In the genomic region with DNA sequence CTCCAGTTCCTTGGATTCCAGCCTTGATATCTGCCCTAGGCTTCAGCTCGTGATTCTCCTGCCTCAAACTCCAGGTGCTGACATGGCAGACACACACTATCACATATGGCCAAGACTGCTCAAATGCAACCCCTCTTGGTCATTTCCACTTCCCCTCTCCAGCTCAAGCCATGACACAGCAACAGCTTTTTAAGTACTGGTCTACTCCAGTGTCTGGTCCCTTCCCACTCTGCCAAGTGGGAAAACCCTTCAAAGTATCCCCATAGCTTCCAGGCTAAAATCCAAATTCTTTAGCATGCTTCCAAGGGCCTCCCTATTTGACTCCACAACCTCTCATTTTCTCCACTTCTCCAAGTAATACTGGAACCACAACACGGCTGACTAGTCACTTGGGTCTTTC, we compare ENCODE assay signal across 8 mouse cellular contexts. TPM values are rescaled to one million over a fixed set of nuclear protein-coding genes. Genes with fewer than 3 reads are reported as not detected.
DNase-seq lines count a peak whose midpoint lies in the region; ATAC-seq and TF ChIP-seq lines count a peak whose summit lies in the region.
"Had no signal": no experiment of that assay in that cellular context is flagged by ENCODE, and none has a peak within 500 bp of the region (broad histone marks: within the 10 kb centered on the region; RNA-seq: fewer than 3 reads in every experiment).

No protein-coding gene starts in this region.

- no peak for TF ChIP-seq POLR2A in spleen, adult 2 months (IDR thresholded peaks at IDR 0.05; ENCODE audit: low read depth, low read length)

- H3K9me3 ChIP-seq in forebrain, embryonic 15.5 days: no peaks in the 10 kb centered on the region
- no peaks in the 10 kb centered on the region for H3K9me3 ChIP-seq in liver, embryonic 13.5 days (replicated peaks)
- H3K9me3 ChIP-seq in stomach, postnatal 0 days (ENCODE audit: control insufficient read depth, low read length): no peaks in the 10 kb centered on the region

- no peak for ATAC-seq in forebrain, embryonic 15.5 days (replicated peaks)
- ATAC-seq in liver, embryonic 13.5 days (ENCODE audit: low read depth): no peak
- ATAC-seq in stomach, postnatal 0 days (ENCODE audit: low FRiP score, low TSS enrichment): no peak

- H3K36me3 ChIP-seq in spleen, adult 2 months (ENCODE audit: control insufficient read depth, insufficient read depth, low read length): peaks cover 2% of the 10 kb centered on the region; the same call in 1 of the 2 replicates
- H3K36me3 ChIP-seq in forebrain, embryonic 15.5 days: no peaks in the 10 kb centered on the region
- no peaks in the 10 kb centered on the region for H3K36me3 ChIP-seq in liver, embryonic 13.5 days
- H3K36me3 ChIP-seq in stomach, postnatal 0 days (ENCODE audit: control insufficient read depth, insufficient read depth, low read length): no peaks in the 10 kb centered on the region

- 10% methylated on average over 2 of the region's 2 CpGs for WGBS in spleen, adult 2 months
- 67% methylated on average over 2 of the region's 2 CpGs for WGBS in forebrain, embryonic 15.5 days
- 18% methylated on average over 2 of the region's 2 CpGs for WGBS in liver, embryonic 13.5 days (ENCODE audit: insufficient replicate concordance)
- 25% methylated on average over 2 of the region's 2 CpGs for WGBS in stomach, postnatal 0 days

- TF ChIP-seq CTCF in spleen, adult 2 months (IDR thresholded peaks at IDR 0.05; ENCODE audit: extremely low read depth, insufficient read depth, insufficient read length, insufficient replicate concordance): no peak
- no peak for TF ChIP-seq CTCF in stomach, postnatal 0 days (IDR thresholded peaks at IDR 0.05; ENCODE audit: low read depth)

- no peaks in the 10 kb centered on the region for H3K27me3 ChIP-seq in spleen, adult 2 months (ENCODE audit: control insufficient read depth, insufficient read depth, low read length)
- no peaks in the 10 kb centered on the region for H3K27me3 ChIP-seq in forebrain, embryonic 15.5 days
- no peaks in the 10 kb centered on the region for H3K27me3 ChIP-seq in liver, embryonic 13.5 days
- H3K27me3 ChIP-seq in stomach, postnatal 0 days (ENCODE audit: control insufficient read depth, insufficient read depth, low read length): no peaks in the 10 kb centered on the region

- 0 out of 2 replicates have a peak overlapping the region, but pooled peaks have one; percentile 1 for H3K9ac ChIP-seq in forebrain, embryonic 15.5 days (replicated peaks)
- H3K9ac ChIP-seq in liver, embryonic 13.5 days: peak overlapping the region; percentile 91
- H3K9ac ChIP-seq in stomach, postnatal 0 days (ENCODE audit: low read length): peak overlapping the region; percentile 27; the same call in 1 of the 2 replicates

- no peak for DNase-seq in spleen, adult 2 months (ENCODE audit: low read depth in 1 of 2, low spot score in 2 of 2)
- no peak for DNase-seq in spleen, adult 18-20 months
- DNase-seq in liver, embryonic 13.5 days: no peak
- DNase-seq in stomach, postnatal 0 days (ENCODE audit: low spot score): no peak
- no peak for DNase-seq in thymus, adult 18-20 months
- DNase-seq in cerebellum, postnatal 25 days: no peak
- DNase-seq: layer of hippocampus, postnatal 36 days had no signal

- TF ChIP-seq EP300 in stomach, postnatal 0 days (optimal IDR thresholded peaks at IDR 0.05): no peak

- H3K4me2 ChIP-seq in forebrain, embryonic 15.5 days (replicated peaks): peak overlapping the region; percentile 58
- H3K4me2 ChIP-seq in liver, embryonic 13.5 days: peak overlapping the region; percentile 88
- peak overlapping the region; percentile 71 for H3K4me2 ChIP-seq in stomach, postnatal 0 days (replicated peaks; ENCODE audit: low read depth)

- H3K27ac ChIP-seq in spleen, adult 2 months (ENCODE audit: insufficient read depth, low read length): peak overlapping the region; percentile 99
- H3K27ac ChIP-seq in forebrain, embryonic 15.5 days (replicated peaks): 0 out of 2 replicates have a peak overlapping the region, but pooled peaks have one; percentile 0
- peak overlapping the region; percentile 99 for H3K27ac ChIP-seq in liver, embryonic 13.5 days
- H3K27ac ChIP-seq in stomach, postnatal 0 days (replicated peaks): peak overlapping the region; percentile 100

- peak overlapping the region; percentile 83 for H3K4me3 ChIP-seq in spleen, adult 2 months (ENCODE audit: extremely low read depth, insufficient read depth, insufficient read length)
- peak overlapping the region; percentile 68; the same call in 1 of the 2 replicates for H3K4me3 ChIP-seq in forebrain, embryonic 15.5 days
- H3K4me3 ChIP-seq in liver, embryonic 13.5 days (replicated peaks): peak overlapping the region; percentile 87
- H3K4me3 ChIP-seq in stomach, postnatal 0 days (ENCODE audit: low read depth, low read length): peak overlapping the region; percentile 73

- H3K4me1 ChIP-seq in spleen, adult 2 months (ENCODE audit: control insufficient read depth, insufficient read depth, insufficient read length): peaks cover 19% of the 10 kb centered on the region
- H3K4me1 ChIP-seq in forebrain, embryonic 15.5 days: peaks cover 41% of the 10 kb centered on the region
- peaks cover 51% of the 10 kb centered on the region for H3K4me1 ChIP-seq in liver, embryonic 13.5 days (replicated peaks)
- H3K4me1 ChIP-seq in stomach, postnatal 0 days (replicated peaks; ENCODE audit: control insufficient read depth, insufficient read depth): peaks cover 13% of the 10 kb centered on the region

RNA-seq across cellular contexts. Expression of a gene that starts 1.8 kb away (rescaled TPM):
- polyA plus RNA-seq in spleen, adult 2 months (2012; rRNA removed): 108 and 116 TPM in 2 replicates
- 62.4 and 62.9 TPM in 2 replicates for polyA plus RNA-seq in forebrain, embryonic 15.5 days (2015; fragmentation: Nextera tagmentation; extraction: Ambion mirVana)
- polyA plus RNA-seq in liver, embryonic 13.5 days (2015; fragmentation: Nextera tagmentation; extraction: Ambion mirVana): 29.1 and 35.8 TPM in 2 replicates
- 53.2 and 56.2 TPM in 2 replicates for polyA plus RNA-seq in stomach, postnatal 0 days (2015; fragmentation: Nextera tagmentation; extraction: Ambion mirVana)

RNA-seq across cellular contexts. Expression of a gene that starts 48.0 kb away (rescaled TPM):
- 31.6 and 44.3 TPM in 2 replicates for polyA plus RNA-seq in spleen, adult 2 months (2012; rRNA removed)
- polyA plus RNA-seq in forebrain, embryonic 15.5 days (2015; fragmentation: Nextera tagmentation; extraction: Ambion mirVana): 71.6 and 73.6 TPM in 2 replicates
- 20.8 and 22.8 TPM in 2 replicates for polyA plus RNA-seq in liver, embryonic 13.5 days (2015; fragmentation: Nextera tagmentation; extraction: Ambion mirVana)
- polyA plus RNA-seq in stomach, postnatal 0 days (2015; fragmentation: Nextera tagmentation; extraction: Ambion mirVana): 46.8 and 50.7 TPM in 2 replicates

Comparison
In these comparisons a context has a peak if more than half of its experiments do, and no peak if none do; other contexts are left out.
1. H3K27ac ChIP-seq: peak in every context shown above with its lines; median percentile 100 in stomach, postnatal 0 days; 99 in spleen, adult 2 months; 99 in liver, embryonic 13.5 days; 0 in forebrain, embryonic 15.5 days.
2. H3K9ac ChIP-seq: peak in every context shown above with its lines; median percentile 91 in liver, embryonic 13.5 days; 27 in stomach, postnatal 0 days; 1 in forebrain, embryonic 15.5 days.